Mouse (Mus musculus): ENCODE measurements around the gene Arhgef15.

- TF ChIP-seq CHD2 (IDR thresholded peaks at IDR 0.05; ENCODE audit: low read depth, low read length) (no peak), MAFK (IDR thresholded peaks at IDR 0.05; ENCODE audit: insufficient read depth, low read depth, low read length) (no peak), HCFC1 (IDR thresholded peaks at IDR 0.05; ENCODE audit: borderline replicate concordance, insufficient read depth, low read length) (no peak)
These were observed 52.1 kb downstream of the Arhgef15 start for GRCm38 (mm10) chr11:68905138-68905531.
